Mouse (Mus musculus): ENCODE measurements around the gene Tnfsf18. TPM values are rescaled to one million over a fixed set of nuclear protein-coding genes. Genes with fewer than 3 reads are reported as not detected.

Gene Tnfsf18
- polyA plus RNA-seq (2016; fragmentation: Nextera tagmentation; extraction: Ambion mirVana) = not detected in 2 replicates

DNA sequence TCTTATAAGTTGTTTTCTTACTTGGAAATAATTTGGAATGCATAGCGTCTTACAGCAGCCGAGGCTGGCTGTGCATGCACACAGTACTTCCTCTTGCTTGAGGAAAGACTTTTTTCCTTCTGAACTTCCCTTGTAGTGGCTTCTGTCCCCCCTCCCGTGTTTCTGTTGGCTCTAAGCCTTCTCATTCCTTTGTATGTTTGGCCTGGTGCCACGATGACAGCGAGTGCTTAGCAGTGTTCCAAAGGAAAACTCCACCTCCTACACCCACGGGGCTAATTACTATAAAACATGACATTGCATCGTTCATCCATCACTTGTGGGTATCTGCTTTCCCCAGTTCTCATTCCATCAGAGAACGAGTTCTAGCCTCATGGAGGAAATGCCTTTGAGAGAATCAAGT is at the start of gene Tnfsf18:
Tnfsf18 (plus strand) TSS at position 313 of the 400 bp plus-strand sequence.
- no peaks in the 10 kb centered on the region for H3K4me1 ChIP-seq
- no peaks in the 10 kb centered on the region for H3K9me3 ChIP-seq
- no peak within 1 kb of the TSS for H3K4me3 ChIP-seq
- H3K27me3 ChIP-seq (replicated peaks; ENCODE audit: low read depth, poor library complexity, severe bottlenecking) = no peaks in the 10 kb centered on the region
- H3K27ac ChIP-seq (replicated peaks) = no peak within 1 kb of the TSS
- no peaks in the 10 kb centered on the region for H3K36me3 ChIP-seq (replicated peaks)
- no peak for DNase-seq (ENCODE audit: low spot score)
- 71% methylated on average over 8 of the region's 8 CpGs for WGBS

GRCm38 (mm10) chr1:161444858-161445257 is 49.6 kb upstream of the Tnfsf18 start:
- no peaks in the 10 kb centered on the region for H3K9me3 ChIP-seq
- H3K27me3 ChIP-seq (replicated peaks; ENCODE audit: low read depth, poor library complexity, severe bottlenecking) = no peaks in the 10 kb centered on the region
- no peaks in the 10 kb centered on the region for H3K36me3 ChIP-seq (replicated peaks)
- no peak overlapping the region for H3K27ac ChIP-seq (replicated peaks)
- 72% methylated on average over 7 of the region's 7 CpGs for WGBS
- H3K4me3 ChIP-seq = no peak overlapping the region
- peak; percentile 54 for DNase-seq (ENCODE audit: low spot score)
- H3K4me1 ChIP-seq = peaks cover 12% of the 10 kb centered on the region

GRCm38 (mm10) chr1:161451683-161452245 is 42.7 kb upstream of the Tnfsf18 start:
- Histone ChIP-seq H3K9me3 (no peaks in the 10 kb centered on the region), H3K4me1 (no peaks in the 10 kb centered on the region), H3K27ac (replicated peaks) (no peak overlapping the region), H3K36me3 (replicated peaks) (no peaks in the 10 kb centered on the region), H3K27me3 (replicated peaks; ENCODE audit: low read depth, poor library complexity, severe bottlenecking) (no peaks in the 10 kb centered on the region), H3K4me3 (no peak overlapping the region)
- DNase-seq (ENCODE audit: low spot score) = no peak
- 50% methylated on average over 3 of the region's 3 CpGs for WGBS

- Histone ChIP-seq H3K36me3 (replicated peaks) (no peaks in the 10 kb centered on the region), H3K4me3 (no peak overlapping the region), H3K27me3 (replicated peaks; ENCODE audit: low read depth, poor library complexity, severe bottlenecking) (no peaks in the 10 kb centered on the region), H3K9me3 (no peaks in the 10 kb centered on the region), H3K27ac (replicated peaks) (no peak overlapping the region), H3K4me1 (no peaks in the 10 kb centered on the region)
- DNase-seq (ENCODE audit: low spot score) = no peak
- WGBS = 90% methylated on average over 1 of the region's 1 CpGs
Measured at GRCm38 (mm10) chr1:161452250-161452649, 42.2 kb upstream of the Tnfsf18 start.

DNA sequence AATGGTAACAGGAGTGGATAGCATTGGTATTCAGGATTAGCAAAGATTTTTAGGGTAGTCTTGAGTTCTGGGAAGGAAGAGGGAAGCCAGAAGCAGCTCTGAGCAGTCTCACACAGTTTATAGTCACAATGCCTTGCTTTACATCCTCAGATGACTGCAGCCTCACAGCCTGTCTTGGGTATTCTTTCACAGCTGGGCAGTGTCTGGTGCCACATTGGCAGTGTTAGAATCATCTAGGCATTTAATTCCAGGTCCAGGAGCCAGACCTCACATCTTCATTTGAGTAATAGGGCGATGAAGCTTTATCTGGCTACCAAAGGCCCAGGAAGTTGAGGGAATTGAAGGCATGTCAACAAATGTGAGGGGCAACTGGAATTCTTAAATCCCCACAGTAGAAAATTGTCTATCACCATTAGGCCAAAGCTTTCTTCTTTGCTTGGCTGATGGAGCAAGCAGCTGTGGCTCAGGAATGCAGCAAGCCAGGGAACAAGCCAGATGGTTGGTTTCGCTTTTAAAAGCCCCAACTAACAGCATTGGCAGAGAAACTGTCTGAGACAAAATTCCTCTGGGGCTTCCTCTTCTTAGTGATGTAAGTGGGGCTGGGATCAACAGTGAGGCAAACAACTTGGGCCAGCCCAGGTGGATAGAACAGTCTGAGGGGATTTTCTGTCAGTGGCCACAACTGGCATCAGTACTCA is 30.9 kb upstream of the Tnfsf18 start:
- DNase-seq (ENCODE audit: low spot score) = peak; percentile 25
- WGBS = 67% methylated on average over 2 of the region's 2 CpGs
- peaks cover 19% of the 10 kb centered on the region for H3K4me1 ChIP-seq
- H3K36me3 ChIP-seq (replicated peaks) = no peaks in the 10 kb centered on the region
- H3K27me3 ChIP-seq (replicated peaks; ENCODE audit: low read depth, poor library complexity, severe bottlenecking) = no peaks in the 10 kb centered on the region
- no peak overlapping the region for H3K4me3 ChIP-seq
- H3K27ac ChIP-seq (replicated peaks) = 0 out of 2 replicates have a peak overlapping the region, but pooled peaks have one; percentile 5
- no peaks in the 10 kb centered on the region for H3K9me3 ChIP-seq

DNA sequence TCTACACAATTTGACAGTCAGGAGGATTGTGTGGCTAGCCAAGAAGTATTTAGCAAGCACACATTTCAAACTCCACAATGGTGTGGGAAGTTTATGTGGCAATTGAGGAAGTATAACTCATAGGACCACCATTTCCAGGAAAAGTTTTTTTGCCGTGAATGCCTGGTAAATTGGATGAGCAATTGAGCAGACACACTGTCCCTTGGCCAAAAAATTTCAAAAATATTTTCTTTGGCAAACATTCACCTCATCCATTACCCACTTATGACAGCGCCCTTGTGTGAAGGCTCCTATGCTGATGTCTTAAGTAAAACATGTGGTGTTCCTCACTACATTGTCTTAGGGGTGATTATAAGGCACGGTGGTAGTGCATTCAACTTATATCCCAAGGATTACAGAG is 17.2 kb upstream of the Tnfsf18 start:
- Histone ChIP-seq H3K27ac (replicated peaks) (no peak overlapping the region), H3K9me3 (no peaks in the 10 kb centered on the region), H3K4me3 (no peak overlapping the region), H3K27me3 (replicated peaks; ENCODE audit: low read depth, poor library complexity, severe bottlenecking) (no peaks in the 10 kb centered on the region), H3K36me3 (replicated peaks) (no peaks in the 10 kb centered on the region), H3K4me1 (no peaks in the 10 kb centered on the region)
- no peak for DNase-seq (ENCODE audit: low spot score)
- 90% methylated on average over 3 of the region's 3 CpGs for WGBS

GRCm38 (mm10) chr1:161479854-161480253 is 14.6 kb upstream of the Tnfsf18 start:
- Histone ChIP-seq H3K27me3 (replicated peaks; ENCODE audit: low read depth, poor library complexity, severe bottlenecking) (no peaks in the 10 kb centered on the region), H3K4me3 (no peak overlapping the region)
- WGBS = 90% methylated on average over 1 of the region's 1 CpGs

DNA sequence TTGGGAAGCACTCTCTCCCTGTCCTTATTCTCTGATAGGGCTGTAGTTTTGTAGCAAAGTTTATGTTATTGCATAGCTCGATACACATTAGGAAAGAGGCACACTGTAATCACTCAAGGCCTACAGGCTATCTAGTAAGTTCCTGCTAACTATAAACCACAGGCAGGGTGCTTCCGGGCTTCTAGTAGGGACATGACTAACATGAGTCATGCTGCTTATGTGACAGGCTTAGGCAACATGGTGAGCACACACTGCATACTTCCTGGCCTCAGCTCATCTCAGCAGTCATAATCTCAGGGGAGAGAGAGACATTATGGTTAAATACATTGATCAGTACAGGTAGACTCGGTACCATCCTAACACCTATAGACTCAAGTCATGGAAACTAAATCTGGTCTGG is 12.2 kb upstream of the Tnfsf18 start:
- Histone ChIP-seq H3K9me3 (no peaks in the 10 kb centered on the region), H3K36me3 (replicated peaks) (no peaks in the 10 kb centered on the region), H3K27ac (replicated peaks) (no peak overlapping the region), H3K4me3 (no peak overlapping the region), H3K27me3 (replicated peaks; ENCODE audit: low read depth, poor library complexity, severe bottlenecking) (no peaks in the 10 kb centered on the region), H3K4me1 (no peaks in the 10 kb centered on the region)
- no peak for DNase-seq (ENCODE audit: low spot score)
- WGBS = 88% methylated on average over 3 of the region's 3 CpGs

More at GRCm38 (mm10) chr1:161479854-161480253, 14.6 kb upstream of the Tnfsf18 start:
- H3K4me1 ChIP-seq = no peaks in the 10 kb centered on the region
- no peaks in the 10 kb centered on the region for H3K9me3 ChIP-seq
- DNase-seq (ENCODE audit: low spot score) = no peak
- H3K36me3 ChIP-seq (replicated peaks) = no peaks in the 10 kb centered on the region
- no peak overlapping the region for H3K27ac ChIP-seq (replicated peaks)

- Histone ChIP-seq H3K9me3 (no peaks in the 10 kb centered on the region), H3K4me1 (no peaks in the 10 kb centered on the region), H3K27ac (replicated peaks) (no peak overlapping the region), H3K36me3 (replicated peaks) (no peaks in the 10 kb centered on the region), H3K27me3 (replicated peaks; ENCODE audit: low read depth, poor library complexity, severe bottlenecking) (no peaks in the 10 kb centered on the region), H3K4me3 (no peak overlapping the region)
- WGBS = 88% methylated on average over 5 of the region's 5 CpGs
- DNase-seq (ENCODE audit: low spot score) = no peak
Measured at GRCm38 (mm10) chr1:161487069-161487468, 7.4 kb upstream of the Tnfsf18 start.

- Histone ChIP-seq H3K9me3 (no peaks in the 10 kb centered on the region), H3K36me3 (replicated peaks) (no peaks in the 10 kb centered on the region), H3K27me3 (replicated peaks; ENCODE audit: low read depth, poor library complexity, severe bottlenecking) (no peaks in the 10 kb centered on the region), H3K4me3 (no peak overlapping the region), H3K27ac (replicated peaks) (no peak overlapping the region), H3K4me1 (no peaks in the 10 kb centered on the region)
- WGBS = 88% methylated on average over 7 of the region's 7 CpGs
- DNase-seq (ENCODE audit: low spot score) = no peak
Measured at GRCm38 (mm10) chr1:161491766-161492165, 2.7 kb upstream of the Tnfsf18 start.

DNA sequence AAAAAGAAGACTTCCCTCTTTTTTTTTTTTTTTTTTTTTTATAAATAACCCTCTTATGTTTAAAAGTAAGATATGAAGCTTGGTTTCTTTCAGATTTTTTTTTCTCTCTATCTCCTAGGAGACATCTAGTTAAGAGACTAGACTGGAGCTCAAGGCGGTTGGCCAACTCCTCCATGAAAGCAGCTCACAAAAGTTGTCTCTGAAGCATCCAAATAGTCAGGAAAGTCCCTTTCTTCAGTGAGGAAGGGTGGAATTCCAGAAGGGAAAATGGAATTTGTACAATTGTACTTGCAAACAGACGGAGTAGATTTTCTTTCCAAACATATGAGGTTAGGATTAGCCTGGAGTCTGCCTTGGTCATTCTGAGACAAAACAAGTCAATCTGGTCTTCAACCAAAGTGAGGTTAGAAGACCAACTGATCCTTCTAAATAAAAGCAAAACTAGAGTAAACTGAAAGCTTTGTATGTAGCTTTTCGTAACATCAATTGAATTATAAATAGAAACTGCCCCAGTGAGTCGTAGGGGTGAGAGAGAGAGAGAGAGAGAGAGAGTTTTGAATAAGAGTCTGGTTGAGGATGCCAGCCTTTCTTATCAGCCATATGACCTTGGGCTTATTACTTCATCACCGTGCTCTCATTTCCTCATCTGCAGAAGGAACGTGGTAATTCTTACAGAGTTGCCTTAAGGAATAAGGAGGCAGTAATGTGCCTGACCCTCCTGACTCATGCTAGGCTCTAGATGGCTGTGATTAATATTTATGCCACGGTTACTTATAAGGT is 2.6 kb downstream of the Tnfsf18 start:
- no peak overlapping the region for H3K4me3 ChIP-seq
- 81% methylated on average over 7 of the region's 7 CpGs for WGBS
- H3K9me3 ChIP-seq = no peaks in the 10 kb centered on the region
- H3K4me1 ChIP-seq = no peaks in the 10 kb centered on the region
- no peaks in the 10 kb centered on the region for H3K27me3 ChIP-seq (replicated peaks; ENCODE audit: low read depth, poor library complexity, severe bottlenecking)
- H3K27ac ChIP-seq (replicated peaks) = no peak overlapping the region
- H3K36me3 ChIP-seq (replicated peaks) = no peaks in the 10 kb centered on the region
- DNase-seq (ENCODE audit: low spot score) = no peak

DNA sequence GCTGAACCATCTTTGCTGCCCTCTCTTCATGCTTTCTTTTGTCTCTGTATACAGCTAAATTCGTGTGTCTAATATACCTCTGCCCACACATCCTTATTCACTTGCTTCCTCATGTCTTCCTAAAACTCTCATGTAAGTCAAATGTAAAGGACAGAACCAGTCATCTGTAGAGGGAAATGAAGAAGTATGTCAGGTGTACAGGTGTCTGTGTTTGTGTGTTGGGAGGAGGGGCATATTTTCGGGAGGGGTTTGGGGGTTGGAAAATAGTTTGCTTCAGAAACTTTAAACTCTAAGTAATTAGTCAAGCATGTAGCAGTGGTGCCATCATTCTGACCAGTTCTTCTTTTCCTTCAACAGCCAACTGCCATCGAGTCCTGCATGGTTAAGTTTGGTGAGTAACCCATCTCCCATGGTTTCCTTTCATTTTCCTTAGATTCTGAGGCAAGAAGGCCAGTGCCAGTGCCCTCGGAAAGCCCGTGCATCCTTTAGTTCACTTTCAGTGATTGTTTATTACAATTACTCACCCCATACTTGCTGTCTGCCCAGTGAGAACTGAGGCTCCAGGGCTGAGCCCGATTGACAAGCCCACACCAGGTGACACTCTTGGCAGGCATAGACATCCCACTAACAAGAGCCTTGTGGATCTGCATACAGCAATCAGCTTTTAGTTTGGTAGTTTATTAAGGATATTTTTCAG is 5.8 kb downstream of the Tnfsf18 start:
- H3K27ac ChIP-seq (replicated peaks) = no peak overlapping the region
- H3K9me3 ChIP-seq = no peaks in the 10 kb centered on the region
- 81% methylated on average over 6 of the region's 6 CpGs for WGBS
- no peaks in the 10 kb centered on the region for H3K27me3 ChIP-seq (replicated peaks; ENCODE audit: low read depth, poor library complexity, severe bottlenecking)
- no peak overlapping the region for H3K4me3 ChIP-seq
- no peaks in the 10 kb centered on the region for H3K4me1 ChIP-seq
- no peak for DNase-seq (ENCODE audit: low spot score)
- no peaks in the 10 kb centered on the region for H3K36me3 ChIP-seq (replicated peaks)

All from embryonic facial prominence, embryonic 10.5 days (tissue).